Mouse (Mus musculus) urinary bladder, postnatal 25 days (tissue): ENCODE measurements around the gene Romo1.
"Not testable (repeated sequence)": the region's sequence is repeated elsewhere in the genome, so short reads cannot be mapped to it uniquely, and the experiment has no call there.

Experiments used
- DNase-seq: peaks from one replicate; pipeline ENCODE4 v3.0.0; 2022; ENCODE audit warnings: low spot score

The Romo1 gene

GRCm38 (mm10) chr2:156180094-156180821, 36.4 kb downstream of the Romo1 start, which contains the start of gene Rbm39:
Rbm39 (minus strand) TSS chr2:156180238.
- DNase-seq = peak; percentile 100

GRCm38 (mm10) chr2:156180824-156181590, 37.2 kb downstream of the Romo1 start:
- DNase-seq = no peak

GRCm38 (mm10) chr2:156181592-156181991, 37.8 kb downstream of the Romo1 start:
- DNase-seq = no peak

- not testable (repeated sequence) for DNase-seq
Observed at GRCm38 (mm10) chr2:156189241-156189640, 45.4 kb downstream of the Romo1 start.

GRCm38 (mm10) chr2:156190004-156190896, 46.4 kb downstream of the Romo1 start:
- DNase-seq = no peak

GRCm38 (mm10) chr2:156191540-156191939, 47.7 kb downstream of the Romo1 start:
- DNase-seq = no peak

- DNase-seq = no peak
Observed at GRCm38 (mm10) chr2:156192068-156192467, 48.2 kb downstream of the Romo1 start.

GRCm38 (mm10) chr2:156193066-156193862, 49.4 kb downstream of the Romo1 start:
- DNase-seq = no peak

- DNase-seq = no peak
Observed at GRCm38 (mm10) chr2:156194571-156194970, 50.7 kb downstream of the Romo1 start.
